Mouse (Mus musculus) retina, adult 2 months (tissue): ENCODE data around the gene Rab14.

Experiments
- DNase-seq: peaks from one replicate; pipeline ENCODE4 v3.0.0-alpha.2; 2012; ENCODE audit warnings: low read depth, low spot score

Rab14 gene

DNA sequence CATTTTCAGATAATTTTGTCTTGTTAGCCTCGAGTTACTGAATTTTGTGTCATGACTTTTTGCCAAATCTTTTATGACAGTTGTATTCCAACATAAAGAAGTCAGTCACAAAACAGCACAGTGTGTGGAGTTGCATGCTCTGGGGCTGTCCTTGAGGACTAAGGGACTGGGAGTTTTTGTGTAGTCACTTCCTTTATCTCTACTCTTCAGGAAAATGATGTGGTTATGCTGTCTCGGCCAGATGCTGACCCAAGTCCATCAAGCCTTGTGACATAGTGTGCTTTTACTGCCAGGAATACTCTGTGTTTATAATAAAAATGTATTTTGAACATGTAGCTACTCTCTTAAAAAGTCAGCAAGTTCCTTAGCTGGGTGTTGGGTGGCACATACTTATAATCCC is 43.9 kb downstream of the Rab14 start:
- DNase-seq = no peak

DNA sequence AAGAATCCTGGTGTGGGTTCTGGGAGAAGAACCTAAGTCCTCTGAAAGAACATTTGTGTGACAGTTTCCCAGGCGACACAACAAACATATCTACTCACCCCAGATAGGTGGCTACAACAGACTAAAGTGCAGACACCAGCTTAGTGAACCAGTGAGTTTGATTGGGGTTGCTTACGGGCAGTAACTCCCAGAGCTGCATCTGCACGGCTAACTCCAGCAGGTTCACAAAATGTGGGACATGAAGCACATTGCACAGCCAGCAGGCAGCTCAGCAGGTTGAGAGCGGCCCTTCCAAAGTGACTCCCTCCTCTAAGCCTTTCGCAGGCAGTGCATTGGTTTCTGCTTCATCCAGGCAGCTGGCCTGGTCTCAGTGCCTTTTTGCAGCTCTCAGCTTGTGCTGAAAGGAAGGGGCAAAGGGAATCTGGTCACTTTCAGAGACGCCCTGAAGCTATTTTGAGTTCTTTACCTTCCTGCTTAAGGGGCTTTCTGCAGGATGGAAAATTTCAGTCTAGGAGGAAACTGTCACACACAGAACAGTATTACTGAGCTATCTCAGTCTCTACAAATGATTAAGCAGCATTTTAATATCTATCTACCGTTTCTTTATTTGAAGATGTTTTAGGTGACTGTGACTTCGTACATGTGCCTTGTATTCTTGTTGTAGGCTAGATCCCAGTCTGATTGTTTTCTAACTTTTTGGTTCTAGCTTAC is 46.9 kb downstream of the Rab14 start:
- DNase-seq = no peak

DNA sequence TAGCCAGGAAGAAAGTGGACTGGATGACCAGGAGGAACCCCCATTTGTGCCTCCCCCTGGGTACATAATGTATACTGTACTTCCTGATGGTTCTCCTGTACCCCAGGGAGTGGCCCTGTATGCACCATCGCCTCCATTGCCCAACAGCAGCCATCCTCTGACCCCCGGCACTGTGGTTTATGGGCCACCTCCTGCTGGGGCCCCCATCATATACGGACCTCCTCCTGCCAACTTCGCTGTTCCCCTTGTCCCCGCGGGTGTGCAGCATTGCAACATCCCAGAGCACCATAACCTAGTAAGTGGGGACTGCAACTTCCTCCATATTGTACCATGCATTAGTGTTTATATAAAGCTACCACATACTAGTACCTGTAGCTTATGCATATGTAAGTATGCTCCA is 47.7 kb downstream of the Rab14 start:
- no peak for DNase-seq

DNA sequence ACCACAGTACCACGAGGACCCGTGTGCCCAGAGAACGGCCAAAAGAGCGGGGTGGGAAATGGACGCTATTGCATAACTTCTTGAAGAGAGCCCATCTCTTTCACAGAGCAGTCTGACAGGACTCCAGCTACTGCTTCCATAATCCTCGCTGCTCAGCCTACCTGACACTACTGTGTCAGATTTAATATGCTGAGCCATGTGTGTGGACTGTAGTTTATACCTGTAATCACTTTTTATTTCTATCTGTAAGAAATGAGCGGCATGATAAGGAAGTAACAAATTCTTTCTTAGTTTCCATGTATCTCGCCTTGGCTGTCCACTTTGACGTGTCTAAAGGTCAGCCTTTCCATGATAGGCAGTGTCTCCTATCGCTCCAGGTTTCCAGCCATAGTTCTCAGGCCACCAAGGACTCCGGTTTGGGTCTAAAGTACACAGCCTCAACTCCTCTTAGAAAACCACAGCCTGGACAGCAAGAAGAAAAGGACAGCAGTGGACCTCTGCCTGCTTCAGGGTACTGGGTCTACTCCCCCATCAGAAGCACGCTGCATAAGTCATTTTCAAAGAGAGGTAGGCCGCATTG is 49.5 kb downstream of the Rab14 start:
- DNase-seq = no peak

DNA sequence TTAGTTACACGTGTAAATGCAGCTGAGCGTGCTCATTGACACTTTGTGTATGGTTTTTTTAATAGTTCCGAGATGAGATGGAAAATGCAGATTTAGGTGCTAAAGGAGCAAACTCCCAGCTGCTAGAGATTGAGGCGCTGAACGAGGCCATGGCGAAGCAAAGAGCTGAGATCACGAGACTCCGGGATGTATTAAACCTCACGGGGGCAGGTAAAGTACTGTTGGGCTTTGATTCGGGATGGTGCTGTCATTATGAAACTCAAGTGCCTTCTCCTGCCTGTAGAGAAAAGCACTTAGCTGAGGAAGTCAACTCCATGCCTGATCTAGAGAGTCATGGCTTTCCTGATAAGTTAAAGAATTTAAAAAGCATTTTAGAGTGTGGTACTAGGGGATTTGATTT is 52.1 kb downstream of the Rab14 start:
- DNase-seq = no peak

- no peak for DNase-seq
Measured at GRCm38 (mm10) chr2:35141673-35142072, 59.2 kb downstream of the Rab14 start.

DNA sequence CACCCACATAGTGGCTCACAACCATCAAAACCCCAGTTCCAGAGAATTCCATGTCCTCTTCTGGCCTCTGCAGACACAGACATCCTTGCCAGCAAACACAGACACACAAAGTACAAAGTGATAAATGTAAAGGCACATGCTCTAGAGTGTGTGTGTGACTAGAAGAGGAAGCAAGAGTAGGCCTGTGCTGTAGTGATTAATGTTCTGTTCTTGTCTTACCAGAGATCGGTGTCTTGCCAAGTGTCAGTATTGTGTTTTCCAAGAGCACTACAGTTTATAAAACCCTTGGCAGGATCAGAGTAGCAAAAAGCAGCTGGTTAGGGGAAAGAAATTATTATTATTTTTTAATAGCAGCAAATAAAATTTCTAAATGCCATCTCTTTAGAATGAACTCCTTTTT is 62.3 kb downstream of the Rab14 start:
- DNase-seq = no peak

- DNase-seq = no peak
Measured at GRCm38 (mm10) chr2:35133891-35134290, 67.0 kb downstream of the Rab14 start.

GRCm38 (mm10) chr2:35132662-35133055 is 68.3 kb downstream of the Rab14 start:
- DNase-seq = no peak

- peak; percentile 59 for DNase-seq
Measured at GRCm38 (mm10) chr2:35131991-35132661, 68.8 kb downstream of the Rab14 start.

GRCm38 (mm10) chr2:35131491-35131890 is 69.4 kb downstream of the Rab14 start:
- DNase-seq = no peak
